Mouse (Mus musculus) ES-E14 (cell line): ENCODE data around the gene Hist1h1d.

Experiments used
- CHD2 ChIP-seq: IDR thresholded peaks from 2 replicates; pipeline ENCODE4 v1.6.1; 2014; ENCODE audit warnings: mild to moderate bottlenecking, low read depth, low read length, inconsistent platforms
- HCFC1 ChIP-seq: IDR thresholded peaks from 2 replicates; pipeline ENCODE4 v1.6.1; 2012; ENCODE audit warnings: low read length, inconsistent platforms, borderline replicate concordance; ENCODE audit not compliant: insufficient read depth
- MAFK ChIP-seq: IDR thresholded peaks from 2 replicates; pipeline ENCODE4 v1.6.1; 2014; ENCODE audit warnings: mild to moderate bottlenecking, low read depth, low read length, inconsistent platforms; ENCODE audit not compliant: insufficient read depth
- ZC3H11A ChIP-seq: IDR thresholded peaks from 2 replicates; pipeline ENCODE4 v1.6.1; 2012; ENCODE audit warnings: low read depth, mild to moderate bottlenecking, inconsistent platforms, low read length, borderline replicate concordance
- ZNF384 ChIP-seq: IDR thresholded peaks from 2 replicates; pipeline ENCODE4 v1.6.1; 2012; ENCODE audit warnings: low read depth, low read length, inconsistent platforms

GRCm38 (mm10) chr13:23529005-23529404 lies 24.1 kb upstream of the Hist1h1d start:
- TF ChIP-seq ZC3H11A (no peak), MAFK (no peak), CHD2 (no peak), HCFC1 (no peak), ZNF384 (no peak)
